Mouse (Mus musculus) spleen, adult 12 weeks (tissue): ENCODE results near the gene Kazald1.
A peak's percentile ranks its signal among the peaks of the same experiment; 100 is the strongest.
"Not testable (repeated sequence)": the region's sequence is repeated elsewhere in the genome, so short reads cannot be mapped to it uniquely, and the experiment has no call there.

Source experiments
- DNase-seq: peaks from one replicate; pipeline ENCODE4 v3.0.0; 2022; ENCODE audit warnings: low spot score

The Kazald1 gene

DNA sequence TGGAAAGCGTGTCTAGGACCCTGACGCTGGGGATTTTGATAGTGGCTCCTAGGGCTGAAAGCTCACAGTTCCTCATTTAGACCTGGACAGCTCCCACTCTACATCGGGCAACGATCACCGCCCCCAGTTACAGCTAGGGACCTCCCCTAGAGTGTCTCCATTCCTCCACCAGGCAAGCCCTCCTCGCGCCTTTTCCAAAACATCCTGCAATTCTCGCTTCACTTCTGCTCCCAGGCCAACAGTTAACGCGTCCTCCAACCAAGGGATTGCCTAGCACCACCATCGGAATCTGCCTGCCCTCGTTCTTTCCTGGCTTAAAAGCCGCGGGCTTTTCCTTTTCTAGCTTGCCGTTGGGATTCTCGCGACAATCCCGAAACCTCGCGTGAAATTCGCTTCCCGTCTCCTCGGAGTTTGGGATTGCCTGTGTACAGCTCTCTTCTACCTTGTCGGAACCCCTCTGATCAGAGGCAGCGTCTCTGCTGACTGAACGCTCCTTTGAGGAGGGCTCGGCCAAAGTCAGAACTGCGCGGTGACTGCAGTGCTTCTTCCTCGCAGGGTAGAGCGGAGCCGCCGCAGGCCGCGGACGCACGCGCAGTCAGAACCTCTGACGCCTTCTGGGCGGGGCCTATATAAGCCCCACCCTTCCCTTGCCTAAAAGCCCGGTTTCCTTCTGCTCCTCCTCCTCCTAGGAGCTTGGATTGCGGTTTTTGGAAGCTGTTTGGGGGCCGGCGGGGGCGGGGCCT is at the start of gene Kazald1:
TSS of gene Kazald1 (plus strand) at position 662 of the 743 bp plus-strand sequence.
- DNase-seq: peak; percentile 33

DNA sequence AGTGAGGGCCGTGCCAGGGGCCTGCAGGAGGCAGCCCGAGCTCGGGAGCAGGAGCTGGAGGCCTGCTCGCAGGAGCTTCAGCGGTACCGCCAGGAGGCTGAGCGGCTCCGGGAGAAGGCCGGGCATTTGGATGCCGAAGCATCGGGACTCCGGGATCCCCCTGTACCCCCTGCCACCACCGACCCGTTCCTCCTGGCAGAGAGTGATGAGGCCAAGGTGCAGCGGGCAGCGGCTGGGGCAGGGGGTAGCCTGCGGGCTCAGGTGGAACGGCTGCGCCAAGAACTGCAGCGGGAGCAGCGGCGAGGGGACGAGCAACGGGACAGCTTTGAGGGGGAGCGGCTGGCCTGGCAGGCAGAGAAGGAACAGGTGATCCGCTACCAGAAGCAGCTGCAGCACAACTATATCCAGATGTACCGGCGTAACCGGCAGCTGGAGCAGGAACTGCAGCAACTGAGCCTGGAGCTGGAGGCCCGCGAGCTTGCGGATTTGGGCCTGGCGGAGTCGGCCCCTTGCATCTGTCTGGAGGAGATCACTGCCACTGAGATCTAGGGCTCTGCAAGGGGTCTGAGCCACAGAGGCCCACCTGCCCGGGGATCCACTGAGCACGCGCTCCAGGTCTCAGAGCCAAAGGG is 49.0 kb upstream of the Kazald1 start:
- DNase-seq: no peak

DNA sequence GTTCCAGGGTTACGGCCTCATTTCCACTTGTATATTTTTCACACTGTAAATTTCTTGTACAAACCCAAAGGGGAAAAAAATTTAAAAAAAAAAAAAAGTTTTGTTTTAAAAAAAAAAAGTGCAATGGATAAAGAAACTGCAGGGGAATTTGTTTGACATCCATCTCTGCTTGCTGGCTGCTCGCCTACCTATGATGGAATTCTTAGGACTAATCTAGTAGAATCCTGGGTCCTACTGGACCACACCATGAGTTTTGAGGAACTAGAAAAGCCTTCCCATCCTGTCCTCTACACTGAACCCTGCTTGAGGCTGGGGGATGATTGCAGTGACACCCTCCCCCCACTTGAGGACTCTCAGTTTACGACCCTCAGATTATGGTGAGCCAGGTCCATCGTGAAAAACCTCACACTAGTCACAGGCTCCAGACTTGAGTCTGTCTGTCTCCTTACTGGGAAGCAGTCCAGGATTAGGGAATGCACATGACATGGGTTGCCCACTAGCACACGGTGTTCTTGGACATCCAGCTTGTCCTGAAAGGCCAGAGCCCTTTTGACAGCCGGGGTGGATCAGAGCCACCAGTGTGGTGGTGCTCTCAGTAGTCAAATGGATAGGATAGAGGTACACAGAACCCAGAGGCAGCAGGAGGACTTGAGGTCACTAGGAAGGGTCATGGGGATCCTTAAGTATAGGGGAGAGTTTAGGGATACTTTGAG is 47.9 kb upstream of the Kazald1 start:
- DNase-seq: no peak

DNA sequence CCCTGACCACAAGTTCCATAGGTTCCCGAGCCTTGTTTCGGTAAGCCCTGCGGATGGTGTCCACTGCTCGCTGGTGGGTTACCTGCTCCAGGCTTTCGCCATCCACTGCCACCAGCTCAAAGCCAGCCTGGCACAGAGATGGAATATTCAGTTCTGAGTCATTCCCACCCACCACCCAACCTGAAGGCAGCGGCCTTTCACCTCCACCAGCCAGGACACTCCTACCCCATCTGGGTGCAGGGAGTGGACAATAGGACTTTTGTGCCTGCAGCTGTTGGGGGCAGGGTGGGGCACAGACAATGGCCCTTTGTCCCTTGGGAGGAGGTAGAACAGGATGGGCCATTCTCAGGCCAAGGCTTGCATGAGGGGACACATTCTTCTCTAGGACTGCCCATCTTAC is 47.2 kb upstream of the Kazald1 start:
- no peak for DNase-seq

DNA sequence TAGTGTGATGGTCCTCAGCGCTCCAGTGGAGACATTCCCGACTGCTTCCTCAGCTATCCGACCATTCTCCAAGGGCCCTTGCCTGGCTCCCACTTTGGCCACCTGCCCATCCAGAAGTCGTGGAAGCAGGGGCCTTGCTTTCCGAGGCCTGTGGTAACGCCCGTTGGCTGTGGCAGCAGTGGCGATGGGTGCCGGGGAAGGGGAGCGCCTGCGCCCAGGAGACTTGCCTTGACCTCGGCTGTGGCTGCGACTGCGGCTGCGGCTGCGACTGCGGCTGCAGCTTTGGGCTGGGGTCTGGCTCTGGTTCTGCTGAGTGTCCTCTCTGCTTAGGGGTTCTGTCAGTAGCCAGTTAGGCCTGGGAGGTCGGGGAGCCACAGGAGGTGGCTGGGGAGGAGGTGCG is 46.3 kb upstream of the Kazald1 start:
- no peak for DNase-seq

DNA sequence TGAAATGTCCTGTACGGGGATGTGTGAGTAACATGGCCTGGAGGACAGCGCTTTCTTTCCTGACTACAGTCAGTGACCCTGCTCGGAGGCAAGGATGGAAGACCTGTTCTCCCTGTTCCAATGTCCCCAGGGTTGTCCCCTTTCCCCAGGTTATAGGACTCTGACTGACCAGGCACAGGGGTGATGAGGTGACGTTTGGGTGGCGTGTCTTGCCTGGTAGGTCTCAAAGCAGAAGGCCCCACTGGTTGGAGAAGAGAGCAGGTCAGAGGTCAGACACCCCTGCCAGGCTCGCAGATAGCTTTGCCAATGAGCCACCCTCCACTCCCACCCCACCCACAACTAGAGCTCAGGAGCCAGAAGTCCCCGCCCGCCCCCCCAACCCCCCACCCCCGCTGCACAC is 45.5 kb upstream of the Kazald1 start:
- DNase-seq: no peak

DNA sequence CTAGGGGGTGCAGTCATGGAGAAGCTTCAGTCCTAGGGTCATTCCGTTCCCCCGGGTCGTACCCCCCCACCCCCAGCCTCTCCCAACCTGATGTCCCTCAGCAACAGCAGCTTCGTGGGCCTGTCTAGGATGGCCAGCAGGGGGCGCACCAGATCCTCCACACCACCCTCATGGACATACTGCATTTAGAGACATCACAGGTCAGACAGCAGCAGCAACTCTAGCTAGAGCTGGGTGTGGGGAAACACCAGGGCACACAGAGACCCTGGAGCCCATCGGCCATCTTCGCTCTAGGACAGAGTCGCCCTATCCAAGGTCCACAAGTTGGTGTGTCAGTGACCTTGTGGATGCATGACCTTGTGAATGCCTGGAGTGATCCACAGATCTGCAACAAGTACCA is 44.9 kb upstream of the Kazald1 start:
- peak; percentile 47 for DNase-seq

DNA sequence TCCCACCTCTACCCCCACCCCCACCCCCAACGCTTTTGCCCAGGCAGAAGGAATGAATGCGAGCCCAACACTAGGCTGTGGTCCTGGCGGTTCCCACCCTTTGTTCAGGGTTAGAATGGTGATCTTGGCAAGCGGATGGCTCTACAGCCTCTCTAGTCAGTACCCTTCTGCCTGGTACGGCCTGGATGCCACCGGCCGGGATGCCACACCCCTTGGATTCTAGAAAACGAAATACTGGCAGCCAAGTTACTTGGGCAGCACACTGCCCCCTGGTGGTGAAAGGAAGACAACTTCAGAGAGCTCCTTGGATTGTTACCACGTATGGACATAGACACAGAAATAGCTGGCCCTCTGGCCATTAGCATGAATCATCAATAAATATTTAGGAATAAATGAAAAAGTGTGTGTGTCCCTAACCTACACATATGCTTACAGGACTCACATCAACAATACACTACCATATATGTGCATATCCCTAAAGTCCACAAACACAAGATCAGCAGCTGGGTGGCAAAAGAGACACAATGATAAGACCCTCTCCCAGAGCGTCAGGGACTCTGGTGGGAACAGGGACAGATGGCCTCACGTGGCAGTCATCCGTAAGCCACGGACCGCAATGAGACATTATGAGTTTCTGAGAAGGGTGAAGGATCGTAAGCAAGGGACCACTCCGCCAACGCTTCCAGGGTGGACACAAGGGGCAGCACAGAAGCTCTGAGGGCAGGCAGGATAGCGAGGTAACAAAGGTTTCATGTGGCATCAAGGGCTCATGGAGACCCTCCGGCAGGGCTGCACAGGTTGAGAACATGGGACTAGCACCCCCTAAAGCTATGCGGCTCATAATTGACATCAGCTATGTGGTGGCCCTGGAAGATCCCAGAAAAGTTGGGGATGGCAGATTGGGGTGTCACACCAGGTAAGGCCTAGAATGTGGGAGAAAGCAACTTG is 44.0 kb upstream of the Kazald1 start:
- DNase-seq: peak; percentile 49

DNA sequence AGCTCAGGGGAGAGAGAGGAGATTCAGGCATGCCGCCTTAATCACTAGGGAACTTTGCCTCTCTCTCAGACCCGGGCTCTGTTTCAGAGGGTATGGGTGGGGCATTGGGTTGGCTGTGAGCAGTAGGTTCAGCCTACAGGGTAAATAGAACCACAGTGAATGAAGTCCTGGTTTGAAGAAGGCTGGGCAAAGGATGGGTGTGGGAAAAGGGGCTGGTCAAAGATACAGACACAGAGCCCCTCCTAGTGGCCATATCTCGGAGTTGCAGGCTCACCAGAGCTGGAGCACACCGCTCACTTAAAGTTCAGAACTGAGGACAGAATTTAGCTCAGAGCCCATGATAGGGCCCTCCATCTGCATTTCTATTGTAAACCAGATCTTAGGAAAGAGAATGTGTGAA is 43.3 kb upstream of the Kazald1 start:
- no peak for DNase-seq

DNA sequence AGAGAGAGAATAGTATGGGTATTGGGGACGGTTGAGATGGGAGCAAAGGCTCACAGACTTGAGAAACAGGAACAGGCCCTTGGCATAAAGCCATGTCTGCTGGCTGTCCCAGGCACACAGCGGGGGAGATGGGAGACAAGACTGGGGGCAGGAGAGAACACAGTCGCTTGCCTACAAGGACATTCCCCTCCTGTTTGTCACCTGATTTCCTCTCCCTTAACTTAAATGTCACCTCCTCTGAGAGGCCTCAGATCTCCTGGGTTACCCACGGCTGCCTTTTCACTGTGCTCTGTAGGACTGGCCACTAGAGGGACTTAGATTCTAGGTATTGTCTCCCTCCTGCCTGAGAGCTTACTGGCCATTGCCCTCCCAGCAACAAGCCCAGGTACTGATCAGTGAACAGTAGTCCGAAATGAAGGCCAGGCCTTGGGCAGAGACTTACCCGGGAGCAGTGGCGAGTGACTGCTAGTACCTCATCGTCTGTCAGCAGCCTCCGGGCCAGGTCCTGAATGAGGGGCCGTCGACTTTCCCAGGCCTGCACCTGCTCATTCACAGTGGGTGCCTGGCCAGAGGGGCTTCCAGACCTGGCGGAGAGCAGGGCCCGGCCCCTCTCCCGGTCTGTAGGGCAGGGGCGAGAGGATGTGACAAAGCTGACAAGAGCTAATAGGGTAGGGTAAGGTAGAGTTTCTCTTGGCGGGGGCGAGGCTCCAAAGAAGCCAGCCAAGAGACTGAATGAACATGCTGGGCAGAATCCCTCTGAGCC is 42.3 kb upstream of the Kazald1 start:
- DNase-seq: no peak

DNA sequence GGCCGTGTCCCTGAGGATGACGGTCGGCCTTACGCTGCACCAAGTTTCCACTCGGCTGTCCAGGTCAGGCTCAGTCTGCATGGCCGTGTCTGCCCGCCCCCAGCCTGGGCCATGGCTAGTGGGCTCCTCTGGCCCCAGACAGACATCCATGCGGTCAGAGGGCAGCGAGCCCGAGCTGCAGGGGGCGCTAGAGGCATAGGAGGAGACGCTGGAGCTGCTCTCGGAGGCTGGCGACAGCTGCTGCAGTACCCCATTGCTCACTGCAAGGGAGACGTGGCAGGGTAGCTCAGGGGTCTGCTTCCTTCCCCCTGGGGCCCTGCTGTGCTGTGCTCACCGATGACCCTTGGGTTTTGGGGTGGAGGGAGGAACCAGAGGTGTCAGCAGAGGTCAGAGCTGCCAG is 38.2 kb upstream of the Kazald1 start:
- no peak for DNase-seq

DNA sequence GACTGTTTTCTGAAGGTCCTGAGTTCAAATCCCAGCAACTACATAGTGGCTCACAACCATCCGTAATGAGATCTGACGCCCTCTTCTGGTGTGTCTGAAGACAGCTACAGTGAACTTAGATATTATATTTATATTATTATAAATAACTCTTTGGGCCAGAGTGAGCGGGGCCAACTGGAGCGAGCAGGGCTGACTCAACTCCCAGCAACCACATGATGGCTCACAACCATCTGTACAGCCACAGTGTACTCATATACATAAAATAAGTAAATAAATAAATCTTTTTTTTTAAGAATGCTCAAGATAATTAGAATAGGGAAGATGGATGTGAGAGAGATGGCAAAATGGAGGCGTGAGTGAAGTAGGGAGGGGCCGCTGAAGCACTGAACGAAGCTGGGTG is 36.8 kb upstream of the Kazald1 start:
- not testable (repeated sequence) for DNase-seq

DNA sequence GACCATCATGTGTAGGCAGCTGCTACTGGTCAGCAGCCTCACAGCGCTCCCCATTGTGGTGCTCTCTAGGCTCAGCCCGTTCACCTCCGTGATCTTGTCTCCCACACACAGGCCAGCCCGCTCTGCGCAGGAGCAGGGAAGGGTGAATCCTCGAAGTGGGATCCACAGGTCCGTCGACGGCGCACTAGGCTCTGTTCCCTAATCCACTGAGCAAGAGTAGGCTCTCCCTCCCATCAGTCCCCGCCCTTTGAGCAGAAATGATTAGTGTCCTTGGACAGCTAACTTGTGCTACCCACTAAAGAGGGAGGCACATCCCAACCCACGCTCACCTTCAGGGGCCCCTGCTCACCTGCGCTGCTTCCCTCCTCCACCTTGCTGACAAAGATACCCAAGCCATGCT is 34.8 kb upstream of the Kazald1 start:
- no peak for DNase-seq

DNA sequence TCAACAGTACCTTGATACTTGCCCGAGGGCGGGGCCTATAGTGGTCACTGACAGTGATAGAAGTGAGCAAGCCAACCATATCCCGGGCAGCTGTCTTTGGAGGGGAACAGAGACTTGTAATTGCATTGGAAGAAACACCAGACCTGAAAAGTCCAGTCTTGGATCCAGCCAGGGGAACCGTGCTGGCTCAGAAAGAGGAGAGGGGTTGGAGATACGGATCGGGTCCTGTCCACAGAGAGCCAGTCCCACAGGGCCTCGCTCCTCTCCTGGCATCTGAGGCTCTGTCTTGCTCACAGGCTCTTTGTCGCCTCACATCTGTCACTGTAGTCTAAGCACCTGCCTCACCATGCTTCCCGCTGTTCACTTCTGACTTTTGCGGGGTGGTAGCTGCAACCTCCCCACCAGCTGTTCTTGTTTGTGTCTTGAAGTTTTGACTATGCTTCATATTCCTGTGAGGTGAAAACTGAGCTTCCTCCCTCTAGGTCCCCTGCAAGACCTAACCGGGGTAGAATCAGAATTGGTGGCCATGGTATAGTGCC is 30.6 kb upstream of the Kazald1 start:
- DNase-seq: no peak

DNA sequence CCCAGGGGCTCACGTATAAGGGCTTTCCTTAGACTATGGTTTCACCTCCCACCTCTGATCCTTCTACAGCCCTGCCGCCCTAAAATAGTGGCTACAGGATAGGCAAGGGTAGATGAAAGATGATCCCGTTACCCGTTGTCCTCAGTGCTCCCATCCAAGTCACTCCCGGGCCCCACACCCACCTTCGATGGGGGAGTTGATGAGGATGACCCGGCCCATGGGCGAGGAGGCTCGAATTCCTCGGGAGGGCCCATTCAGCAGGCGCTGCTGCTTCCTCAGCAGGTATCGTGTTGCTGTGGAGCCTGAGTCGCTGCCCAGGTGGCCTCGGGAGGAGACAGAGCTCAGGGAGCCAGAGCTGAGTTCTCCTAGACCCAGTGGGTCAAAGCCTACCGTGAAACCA is 29.8 kb upstream of the Kazald1 start:
- DNase-seq: no peak

DNA sequence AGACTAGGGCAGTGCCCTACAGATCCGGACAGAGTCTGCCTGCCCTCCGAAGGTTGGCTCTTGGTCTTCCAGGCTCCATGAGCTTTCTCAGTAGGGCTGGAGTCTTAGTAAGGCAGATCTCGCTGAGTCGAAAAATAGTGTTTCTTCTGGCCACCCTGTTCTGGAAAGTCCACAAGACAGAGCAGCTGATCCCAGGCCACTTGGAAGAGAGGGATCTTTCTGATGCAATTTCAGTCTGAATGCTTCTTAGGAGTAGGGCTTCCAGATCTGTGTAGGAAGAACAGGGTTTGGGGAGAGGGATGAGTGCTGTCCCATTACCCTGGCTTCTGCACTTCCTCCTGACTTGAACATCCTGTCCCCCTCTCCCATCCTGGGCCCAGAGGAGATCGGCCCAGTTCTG is 29.4 kb upstream of the Kazald1 start, which contains the start of gene Pdzd7:
TSS of gene Pdzd7 (minus strand) at position 67 of the 400 bp plus-strand sequence.
- DNase-seq: no peak

DNA sequence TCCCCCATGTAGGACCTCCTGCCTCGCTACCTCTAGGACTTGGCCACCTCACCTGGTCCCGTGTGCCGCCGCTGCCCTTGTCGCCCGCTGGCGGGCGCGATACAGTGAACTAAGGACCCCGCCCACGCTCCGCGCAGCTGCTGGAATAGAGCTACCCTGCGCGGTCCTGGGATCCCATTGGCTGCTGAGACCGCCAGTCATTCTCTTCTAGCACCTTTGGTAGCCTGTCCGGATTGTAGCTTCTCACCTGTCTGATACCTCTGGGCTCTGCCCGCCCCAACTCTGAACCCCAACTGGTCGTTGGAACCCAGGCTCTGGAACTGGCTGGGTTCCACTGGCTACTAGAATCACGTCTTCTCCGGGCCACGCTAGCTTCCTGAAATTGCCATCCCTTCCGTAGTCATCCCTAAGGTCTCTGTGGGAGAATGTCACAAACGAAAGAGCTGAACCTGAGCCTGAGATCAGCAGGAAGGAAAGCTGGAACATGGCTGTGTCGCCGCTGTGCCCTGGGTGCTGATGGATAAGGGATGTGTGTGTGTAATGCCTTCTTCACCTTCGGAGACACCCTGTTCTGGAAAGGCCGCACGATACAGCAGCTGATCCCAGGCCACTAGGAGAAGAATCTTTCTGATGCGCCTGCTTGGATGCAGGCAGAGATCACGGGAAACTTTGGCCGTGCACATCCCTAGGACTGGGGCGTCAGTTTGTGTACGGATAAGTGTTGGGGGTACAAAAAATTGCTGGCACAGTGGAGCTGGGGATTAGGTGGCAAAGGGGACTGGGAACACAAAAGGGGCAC is 28.3 kb upstream of the Kazald1 start:
- DNase-seq: peak; percentile 26

DNA sequence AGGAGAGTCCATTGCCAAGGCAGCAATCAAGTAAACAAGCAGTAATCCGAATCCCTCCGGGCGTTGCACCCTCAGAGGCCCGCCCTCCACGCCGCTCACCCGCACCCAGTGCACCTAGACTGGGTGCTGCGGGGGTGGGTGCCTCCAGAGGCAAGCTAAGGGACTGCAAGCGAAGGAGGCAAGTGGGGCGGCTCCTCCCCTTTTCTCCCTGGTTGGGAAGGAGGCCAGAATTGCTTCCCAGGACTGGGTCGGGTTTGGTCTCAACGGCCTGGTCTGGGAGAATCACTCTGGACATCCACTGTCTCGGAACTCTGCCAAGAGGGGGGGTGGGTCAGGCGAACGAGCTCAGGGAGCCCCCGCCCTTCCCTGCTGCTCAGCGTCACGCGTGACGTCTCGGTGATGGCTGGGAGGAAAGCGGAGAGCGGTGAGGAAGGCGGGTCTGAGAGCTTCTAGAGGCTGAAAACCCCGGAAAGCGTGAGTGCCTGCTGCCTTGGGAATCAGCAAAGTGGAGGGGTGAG is 27.6 kb upstream of the Kazald1 start, which contains the start of gene Sfxn3:
TSS of gene Sfxn3 (plus strand) at position 87 of the 518 bp plus-strand sequence.
- peak; percentile 78 for DNase-seq

DNA sequence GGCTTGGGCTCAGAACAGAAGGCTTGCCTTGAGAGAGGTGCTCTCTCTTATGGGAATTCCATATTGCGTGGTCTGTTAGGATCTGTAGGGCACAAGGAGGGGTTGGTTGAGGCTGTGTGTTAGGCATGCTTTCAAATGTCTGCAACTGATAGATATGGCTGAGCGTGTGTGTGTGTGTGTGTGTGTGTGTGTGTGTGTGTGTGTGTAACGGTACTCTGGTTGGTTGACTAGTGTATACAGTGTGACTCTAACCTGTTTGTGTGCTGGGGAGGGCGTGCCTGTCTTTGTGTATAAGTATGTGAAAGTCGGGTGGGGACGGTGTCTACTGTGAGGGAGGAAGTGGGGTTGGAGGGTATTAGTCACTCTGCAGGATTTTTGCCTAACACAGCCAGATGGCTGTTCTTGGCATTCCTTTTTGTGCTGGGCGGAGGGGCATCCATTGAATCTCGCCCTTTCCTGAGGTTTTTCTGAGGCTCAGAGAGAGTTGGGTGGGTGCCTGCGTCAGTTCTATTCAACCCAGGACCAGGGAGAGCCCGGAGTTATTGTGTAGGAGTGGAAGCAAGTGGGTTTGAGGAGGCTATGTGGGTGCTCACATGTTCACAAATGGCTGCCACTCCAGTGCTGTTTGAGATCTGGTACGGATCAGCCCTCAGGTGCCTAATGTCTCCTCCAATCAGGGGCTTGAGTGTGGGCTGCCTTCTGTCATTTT is 27.0 kb upstream of the Kazald1 start:
- DNase-seq: peak; percentile 21
